Mouse (Mus musculus) limb, embryonic 15.5 days (tissue): ENCODE measurements around the gene Arl4a. TPM values are rescaled to one million over a fixed set of nuclear protein-coding genes. Genes with fewer than 3 reads are reported as not detected.

Experiments
- ATAC-seq: fragments of 200-750 bp; cut with Nextera tagmentation; 2 replicates; pipeline ENCODE4 v1.8.0; 2017; ENCODE audit warnings: low read depth, moderate TSS enrichment; ENCODE audit not compliant: insufficient number of reproducible peaks, low FRiP score, low TSS enrichment
- H3K27ac ChIP-seq: fragments of 300-500 bp; sonication (generic); 2 replicates; pipeline ENCODE4 v1.5.1; 2015; ENCODE audit warnings: moderate library complexity, mild to moderate bottlenecking, inconsistent platforms
- H3K27me3 ChIP-seq: fragments of 300-500 bp; sonication (generic); 2 replicates; pipeline ENCODE4 v1.6.1; 2015; ENCODE audit warnings: inconsistent platforms
- H3K36me3 ChIP-seq: fragments of 300-500 bp; sonication (generic); 2 replicates; pipeline ENCODE4 v1.6.1; 2015; ENCODE audit warnings: inconsistent platforms
- H3K4me1 ChIP-seq: fragments of 300-500 bp; sonication (generic); 2 replicates; pipeline ENCODE4 v1.6.1; 2015; ENCODE audit warnings: inconsistent platforms
- H3K4me2 ChIP-seq: fragments of 300-500 bp; sonication (generic); 2 replicates; pipeline ENCODE4 v1.6.1; 2015; ENCODE audit warnings: mild to moderate bottlenecking, inconsistent platforms
- H3K4me3 ChIP-seq: fragments of 300-500 bp; sonication (generic); 2 replicates; pipeline ENCODE4 v1.5.1; 2015; ENCODE audit warnings: mild to moderate bottlenecking, inconsistent platforms
- H3K9ac ChIP-seq: fragments of 300-500 bp; sonication (generic); 2 replicates; pipeline ENCODE4 v1.6.1; 2015; ENCODE audit warnings: inconsistent platforms
- H3K9me3 ChIP-seq: fragments of 300-500 bp; sonication (generic); 2 replicates; pipeline ENCODE4 v1.6.1; 2016; ENCODE audit warnings: inconsistent platforms
- WGBS: fragments of 180-500 bp; shearing (Covaris S2); methylation state at CpG from one replicate; pipeline ENCODE4 v1.1.7; 2015; 5-methylcytosine and 5-hydroxymethylcytosine counted together
- polyA plus RNA-seq: library from polyadenylated mRNA; unstranded; fragments of >200 nt; fragmentation: Nextera tagmentation; extraction: Ambion mirVana; gene quantifications from 2 replicates; pipeline ENCODE4 v1.2.1, GENCODE M21; 2015

The Arl4a gene
- polyA plus RNA-seq: 77.8 and 80.4 TPM in 2 replicates

- no peaks in the 10 kb centered on the region for H3K27me3 ChIP-seq
- peak; percentile 80 for ATAC-seq
- under 1% methylated on average over 66 of the region's 68 CpGs for WGBS
- H3K4me2 ChIP-seq: peak within 1 kb of the TSS; percentile 70
- H3K4me1 ChIP-seq: 0 out of 2 replicates have a peak, but pooled peaks cover 4% of the 10 kb centered on the region
- H3K9me3 ChIP-seq: no peaks in the 10 kb centered on the region
- peak within 1 kb of the TSS; percentile 76 for H3K9ac ChIP-seq
- H3K27ac ChIP-seq: peak within 1 kb of the TSS; percentile 94
- no peaks in the 10 kb centered on the region for H3K36me3 ChIP-seq
- H3K4me3 ChIP-seq: peak within 1 kb of the TSS; percentile 85
Observed at GRCm38 (mm10) chr12:40037876-40038463, at the start of gene Arl4a. Gene Arl4a, minus strand, starts transcription at chr12:40038025.

GRCm38 (mm10) chr12:40085731-40086322 lies 48.0 kb upstream of the Arl4a start:
- H3K27ac ChIP-seq: no peak overlapping the region
- H3K4me3 ChIP-seq: no peak overlapping the region
- 65% methylated on average over 5 of the region's 5 CpGs for WGBS
- H3K4me2 ChIP-seq: no peak overlapping the region
- H3K36me3 ChIP-seq: no peaks in the 10 kb centered on the region
- no peaks in the 10 kb centered on the region for H3K4me1 ChIP-seq
- no peaks in the 10 kb centered on the region for H3K9me3 ChIP-seq
- ATAC-seq: no peak
- H3K9ac ChIP-seq: no peak overlapping the region
- no peaks in the 10 kb centered on the region for H3K27me3 ChIP-seq

- Histone ChIP-seq H3K27ac (no peak overlapping the region), H3K9ac (no peak overlapping the region), H3K9me3 (no peaks in the 10 kb centered on the region), H3K4me3 (no peak overlapping the region), H3K4me1 (no peaks in the 10 kb centered on the region), H3K27me3 (no peaks in the 10 kb centered on the region), H3K36me3 (no peaks in the 10 kb centered on the region), H3K4me2 (no peak overlapping the region)
- ATAC-seq: no peak
- WGBS: 45% methylated on average over 5 of the region's 6 CpGs
Observed at GRCm38 (mm10) chr12:40082453-40083238, 44.8 kb upstream of the Arl4a start.

GRCm38 (mm10) chr12:40082048-40082447 lies 44.2 kb upstream of the Arl4a start:
- ATAC-seq: no peak
- no peaks in the 10 kb centered on the region for H3K27me3 ChIP-seq

GRCm38 (mm10) chr12:40073660-40074059 lies 35.8 kb upstream of the Arl4a start:
- Histone ChIP-seq H3K27ac (no peak overlapping the region), H3K9me3 (no peaks in the 10 kb centered on the region), H3K4me2 (no peak overlapping the region), H3K36me3 (no peaks in the 10 kb centered on the region), H3K4me1 (no peaks in the 10 kb centered on the region), H3K27me3 (no peaks in the 10 kb centered on the region), H3K9ac (no peak overlapping the region), H3K4me3 (no peak overlapping the region)
- no peak for ATAC-seq
- 51% methylated on average over 5 of the region's 5 CpGs for WGBS

More at GRCm38 (mm10) chr12:40082048-40082447, 44.2 kb upstream of the Arl4a start:
- Histone ChIP-seq H3K4me2 (no peak overlapping the region), H3K4me3 (no peak overlapping the region), H3K27ac (no peak overlapping the region), H3K9me3 (no peaks in the 10 kb centered on the region), H3K36me3 (no peaks in the 10 kb centered on the region), H3K4me1 (no peaks in the 10 kb centered on the region), H3K9ac (no peak overlapping the region)
- 68% methylated on average over 5 of the region's 5 CpGs for WGBS

GRCm38 (mm10) chr12:40047024-40047423 lies 9.2 kb upstream of the Arl4a start:
- Histone ChIP-seq H3K9me3 (no peaks in the 10 kb centered on the region), H3K9ac (no peak overlapping the region), H3K27ac (no peak overlapping the region), H3K4me1 (no peaks in the 10 kb centered on the region), H3K27me3 (no peaks in the 10 kb centered on the region), H3K4me2 (no peak overlapping the region), H3K4me3 (no peak overlapping the region), H3K36me3 (no peaks in the 10 kb centered on the region)
- ATAC-seq: no peak
- WGBS: 54% methylated on average over 1 of the region's 1 CpGs

GRCm38 (mm10) chr12:40043816-40044585 lies 6.2 kb upstream of the Arl4a start:
- no peak overlapping the region for H3K27ac ChIP-seq

GRCm38 (mm10) chr12:40040067-40040466 lies 2.2 kb upstream of the Arl4a start:
- Histone ChIP-seq H3K4me3 (no peak overlapping the region), H3K27me3 (no peaks in the 10 kb centered on the region), H3K9ac (no peak overlapping the region), H3K4me2 (no peak overlapping the region), H3K36me3 (no peaks in the 10 kb centered on the region), H3K4me1 (0 out of 2 replicates have a peak, but pooled peaks cover 4% of the 10 kb centered on the region), H3K9me3 (no peaks in the 10 kb centered on the region), H3K27ac (no peak overlapping the region)
- no peak for ATAC-seq

More at GRCm38 (mm10) chr12:40043816-40044585, 6.2 kb upstream of the Arl4a start:
- H3K9ac ChIP-seq: no peak overlapping the region
- no peaks in the 10 kb centered on the region for H3K27me3 ChIP-seq
- H3K4me1 ChIP-seq: no peaks in the 10 kb centered on the region
- WGBS: 79% methylated on average over 8 of the region's 8 CpGs
- ATAC-seq: no peak
- H3K36me3 ChIP-seq: no peaks in the 10 kb centered on the region
- no peak overlapping the region for H3K4me3 ChIP-seq
- H3K9me3 ChIP-seq: no peaks in the 10 kb centered on the region
- no peak overlapping the region for H3K4me2 ChIP-seq

GRCm38 (mm10) chr12:40037226-40037813 lies 505 bp downstream of the Arl4a start:
- WGBS: under 1% methylated on average over 60 of the region's 60 CpGs
- peak; percentile 98 for ATAC-seq
- H3K27ac ChIP-seq: peak overlapping the region; percentile 94

GRCm38 (mm10) chr12:40036666-40037065 lies 1.2 kb downstream of the Arl4a start:
- 1% methylated on average over 11 of the region's 11 CpGs for WGBS
- Histone ChIP-seq H3K9ac (peak overlapping the region; percentile 76), H3K4me1 (0 out of 2 replicates have a peak, but pooled peaks cover 4% of the 10 kb centered on the region), H3K9me3 (no peaks in the 10 kb centered on the region), H3K27me3 (no peaks in the 10 kb centered on the region), H3K4me2 (peak overlapping the region; percentile 70), H3K27ac (peak overlapping the region; percentile 94), H3K36me3 (no peaks in the 10 kb centered on the region), H3K4me3 (peak overlapping the region; percentile 85)
- ATAC-seq: no peak

More at GRCm38 (mm10) chr12:40037226-40037813, 505 bp downstream of the Arl4a start:
- Histone ChIP-seq H3K9ac (peak overlapping the region; percentile 76), H3K27me3 (no peaks in the 10 kb centered on the region), H3K4me1 (0 out of 2 replicates have a peak, but pooled peaks cover 4% of the 10 kb centered on the region), H3K9me3 (no peaks in the 10 kb centered on the region), H3K4me2 (peak overlapping the region; percentile 70), H3K36me3 (no peaks in the 10 kb centered on the region), H3K4me3 (peak overlapping the region; percentile 85)

GRCm38 (mm10) chr12:40035506-40035905 lies 2.3 kb downstream of the Arl4a start:
- Histone ChIP-seq H3K4me1 (0 out of 2 replicates have a peak, but pooled peaks cover 4% of the 10 kb centered on the region), H3K4me3 (peak overlapping the region; percentile 85), H3K36me3 (no peaks in the 10 kb centered on the region), H3K9me3 (no peaks in the 10 kb centered on the region), H3K4me2 (peak overlapping the region; percentile 70), H3K27ac (no peak overlapping the region), H3K9ac (no peak overlapping the region), H3K27me3 (no peaks in the 10 kb centered on the region)
- WGBS: 67% methylated on average over 4 of the region's 4 CpGs
- ATAC-seq: no peak
